Mouse (Mus musculus): Measurements from ENCODE around the gene Hdac10.

Gene Hdac10

GRCm38 (mm10) chr15:89124312-89124711 lies 4.2 kb downstream of the Hdac10 start:
- DNase-seq (ENCODE audit: low read depth, low spot score) = no peak

GRCm38 (mm10) chr15:89123595-89123994 lies 4.9 kb downstream of the Hdac10 start:
- DNase-seq (ENCODE audit: low read depth, low spot score) = no peak

- DNase-seq (ENCODE audit: low read depth, low spot score) = peak; percentile 95
Observed at GRCm38 (mm10) chr15:89122649-89123366, 5.7 kb downstream of the Hdac10 start, which contains the start of gene Tubgcp6. TSS of gene Tubgcp6 (minus strand) at chr15:89123112.

- no peak for DNase-seq (ENCODE audit: low read depth, low spot score)
Observed at GRCm38 (mm10) chr15:89118007-89118406, 10.5 kb downstream of the Hdac10 start.

GRCm38 (mm10) chr15:89110147-89110546 lies 18.4 kb downstream of the Hdac10 start:
- no peak for DNase-seq (ENCODE audit: low read depth, low spot score)

GRCm38 (mm10) chr15:89106976-89107375 lies 21.5 kb downstream of the Hdac10 start:
- no peak for DNase-seq (ENCODE audit: low read depth, low spot score)

GRCm38 (mm10) chr15:89106073-89106472 lies 22.4 kb downstream of the Hdac10 start:
- DNase-seq (ENCODE audit: low read depth, low spot score) = no peak

GRCm38 (mm10) chr15:89104425-89104824 lies 24.1 kb downstream of the Hdac10 start:
- DNase-seq (ENCODE audit: low read depth, low spot score) = no peak

- no peak for DNase-seq (ENCODE audit: low read depth, low spot score)
Observed at GRCm38 (mm10) chr15:89103921-89104320, 24.6 kb downstream of the Hdac10 start.

- DNase-seq (ENCODE audit: low read depth, low spot score) = no peak
Observed at GRCm38 (mm10) chr15:89102646-89103045, 25.9 kb downstream of the Hdac10 start.

- DNase-seq (ENCODE audit: low read depth, low spot score) = no peak
Observed at GRCm38 (mm10) chr15:89100823-89101222, 27.7 kb downstream of the Hdac10 start.

- no peak for DNase-seq (ENCODE audit: low read depth, low spot score)
Observed at GRCm38 (mm10) chr15:89098616-89099015, 29.9 kb downstream of the Hdac10 start.

GRCm38 (mm10) chr15:89097450-89097849 lies 31.1 kb downstream of the Hdac10 start:
- no peak for DNase-seq (ENCODE audit: low read depth, low spot score)

- DNase-seq (ENCODE audit: low read depth, low spot score) = no peak
Observed at GRCm38 (mm10) chr15:89092181-89092580, 36.3 kb downstream of the Hdac10 start.

- DNase-seq (ENCODE audit: low read depth, low spot score) = no peak
Observed at GRCm38 (mm10) chr15:89090662-89091061, 37.8 kb downstream of the Hdac10 start.

GRCm38 (mm10) chr15:89089248-89090051 lies 39.0 kb downstream of the Hdac10 start:
- DNase-seq (ENCODE audit: low read depth, low spot score) = no peak

- DNase-seq (ENCODE audit: low read depth, low spot score) = peak; percentile 91
Observed at GRCm38 (mm10) chr15:89088607-89089247, 39.8 kb downstream of the Hdac10 start, which contains the start of gene Selenoo. TSS of gene Selenoo (plus strand) at chr15:89089084.

- no peak for DNase-seq (ENCODE audit: low read depth, low spot score)
Observed at GRCm38 (mm10) chr15:89084826-89085225, 43.7 kb downstream of the Hdac10 start.

GRCm38 (mm10) chr15:89083906-89084305 lies 44.6 kb downstream of the Hdac10 start:
- DNase-seq (ENCODE audit: low read depth, low spot score) = no peak

GRCm38 (mm10) chr15:89078208-89078836 lies 50.2 kb downstream of the Hdac10 start:
- no peak for DNase-seq (ENCODE audit: low read depth, low spot score)

GRCm38 (mm10) chr15:89076156-89076731 lies 52.3 kb downstream of the Hdac10 start:
- DNase-seq (ENCODE audit: low read depth, low spot score) = no peak
